Comparison of ENCODE assay signal across 8 mouse cellular contexts in genomic region chr9:43107187-43107517, GRCm38 (mm10). TPM values are rescaled to one million over a fixed set of nuclear protein-coding genes. Genes with fewer than 3 reads are reported as not detected.
DNase-seq lines count a peak whose midpoint lies in the region; ATAC-seq and TF ChIP-seq lines count a peak whose summit lies in the region.

TSS of gene Arhgef12 (minus strand) at chr9:43107239.

- H3K9ac ChIP-seq in hindbrain, embryonic 15.5 days: peak within 1 kb of the TSS; percentile 89

- no peaks in the 10 kb centered on the region for H3K27me3 ChIP-seq in hindbrain, embryonic 15.5 days

- DNase-seq in right cerebral cortex, postnatal 10 days (ENCODE audit: low spot score in 2 of 2): peak; percentile 68 to 78
- DNase-seq in right cerebral cortex, postnatal 4 days: no peak
- peak; percentile 76 for DNase-seq in cerebellum, adult 9-11 months
- DNase-seq in gastrocnemius, adult 2 months: peak; percentile 66
- peak; percentile 37 to 55 for DNase-seq in left cerebral cortex, adult 18-20 months (ENCODE audit: low spot score in 2 of 2)
- peak; percentile 87 for DNase-seq in lung, postnatal 36 days
- no peak for DNase-seq in thymus, postnatal 10 days (ENCODE audit: low spot score in 2 of 2)

- H3K4me3 ChIP-seq in gastrocnemius, adult 2 months: peak within 1 kb of the TSS; percentile 97
- H3K4me3 ChIP-seq in hindbrain, embryonic 15.5 days: peak within 1 kb of the TSS; percentile 94

- H3K27ac ChIP-seq in gastrocnemius, adult 2 months: peak within 1 kb of the TSS; percentile 97
- peak within 1 kb of the TSS; percentile 90 for H3K27ac ChIP-seq in hindbrain, embryonic 15.5 days (replicated peaks)

- WGBS in hindbrain, embryonic 15.5 days: 32% methylated on average over 10 of the region's 10 CpGs

- no peaks in the 10 kb centered on the region for H3K9me3 ChIP-seq in hindbrain, embryonic 15.5 days

- intact Hi-C loops in gastrocnemius, adult 2 months (cut with DNase I): loop anchor here (1.0 kb wide), 1 partner anchor 107 kb away; no protein-coding TSS in a partner anchor

- peak; percentile 79 for TF ChIP-seq CTCF in gastrocnemius, adult 2 months (IDR thresholded peaks at IDR 0.05)

- peaks cover 39% of the 10 kb centered on the region for H3K4me1 ChIP-seq in hindbrain, embryonic 15.5 days (replicated peaks)

- no peak for ATAC-seq in hindbrain, embryonic 15.5 days (ENCODE audit: low FRiP score, low read depth)

- H3K4me2 ChIP-seq in hindbrain, embryonic 15.5 days: peak within 1 kb of the TSS; percentile 83

- H3K36me3 ChIP-seq in hindbrain, embryonic 15.5 days: peaks cover 12% of the 10 kb centered on the region

RNA-seq across cellular contexts. Expression of gene Arhgef12, which starts in this region (rescaled TPM):
- total RNA-seq in gastrocnemius, adult 2 months (2021): 10 to 100 TPM; 41.9 to 61.9 TPM
- 18.5 and 20.3 TPM in 2 replicates for polyA plus RNA-seq in hindbrain, embryonic 15.5 days (2015; fragmentation: Nextera tagmentation; extraction: Ambion mirVana)
- total RNA-seq in left cerebral cortex, adult 18-20 months (2021): 100 to 1,000 TPM; 144 to 145 TPM

Comparison
In these comparisons a context has a peak if more than half of its experiments do, and no peak if none do; other contexts are left out.
1. DNase-seq: peak in right cerebral cortex, postnatal 10 days (2 of 2), cerebellum, adult 9-11 months (single experiment), gastrocnemius, adult 2 months (single experiment), left cerebral cortex, adult 18-20 months (2 of 2) and lung, postnatal 36 days (single experiment); none in right cerebral cortex, postnatal 4 days (single experiment) and thymus, postnatal 10 days (0 of 2).